Mouse (Mus musculus) heart, adult 2 months (tissue): ENCODE measurements around the gene Olfr1506. TPM values are rescaled to one million over a fixed set of nuclear protein-coding genes. Genes with fewer than 3 reads are reported as not detected.
"Not testable (repeated sequence)": the region's sequence is repeated elsewhere in the genome, so short reads cannot be mapped to it uniquely, and the experiment has no call there.

ENCODE experiments used
- DNase-seq, 2 experiments: peaks; one replicate each; pipeline ENCODE4 v3.0.0; 2021
- H3K27ac ChIP-seq: fragments of 200-600 bp; 2 replicates; pipeline ENCODE4 v1.8.1; 2022
- H3K27me3 ChIP-seq: fragments of 200-500 bp; 2 replicates; pipeline ENCODE4 v1.6.1; 2012; ENCODE audit warnings: mild to moderate bottlenecking, low read length, inconsistent platforms, mixed read lengths; ENCODE audit not compliant: control insufficient read depth, insufficient read depth
- H3K36me3 ChIP-seq: fragments of 200-500 bp; 2 replicates; pipeline ENCODE4 v1.6.1; 2012; ENCODE audit warnings: low read length, inconsistent platforms; ENCODE audit not compliant: control insufficient read depth, insufficient read depth
- H3K4me1 ChIP-seq: fragments of 200-500 bp; 2 replicates; pipeline ENCODE4 v1.6.1; 2011; ENCODE audit warnings: low read length; ENCODE audit not compliant: control insufficient read depth, insufficient read depth
- H3K4me3 ChIP-seq: fragments of 200-600 bp; 2 replicates; pipeline ENCODE4 v1.8.1; 2022
- H3K79me2 ChIP-seq: fragments of 200-500 bp; replicated peaks from 2 replicates; pipeline ENCODE4 v1.6.1; 2012; ENCODE audit warnings: mild to moderate bottlenecking, inconsistent platforms, low read length, moderate library complexity, mixed read lengths; ENCODE audit not compliant: control insufficient read depth, insufficient read depth
- H3K9ac ChIP-seq: fragments of 200-500 bp; 2 replicates; pipeline ENCODE4 v1.6.1; 2012; ENCODE audit warnings: low read depth, mild to moderate bottlenecking, control low read depth, inconsistent platforms, low read length, mixed read lengths
- CTCF ChIP-seq: fragments of 200-600 bp; IDR thresholded peaks from 2 replicates; pipeline ENCODE4 v1.8.1; 2022; ENCODE audit warnings: antibody characterized with exemption, mild to moderate bottlenecking, moderate library complexity
- POLR2A ChIP-seq: fragments of 200-500 bp; IDR thresholded peaks from 2 replicates; pipeline ENCODE4 v1.6.1; 2011; ENCODE audit warnings: mild to moderate bottlenecking, low read depth, low read length, control low read depth; ENCODE audit not compliant: insufficient read depth
- WGBS: fragments of 180-500 bp; shearing (Covaris S2); methylation state at CpG from one replicate; pipeline ENCODE4 v1.1.7; 2018; 5-methylcytosine and 5-hydroxymethylcytosine counted together
- intact Hi-C: fragments of 180-260 bp; cut with DNase I; formaldehyde crosslinking; loops from one replicate; pipeline ENCODE4 v1.15.1; 2025
- long read RNA-seq: library from polyadenylated mRNA; stranded (forward); transcript quantifications from one replicate; pipeline ENCODE4 v2.0.0, GENCODE M21; 2021
- polyA plus RNA-seq: library from polyadenylated mRNA; depleted of rRNA; stranded (reverse); fragments of >200 nt; gene quantifications from 2 replicates; pipeline ENCODE4 v1.2.3, GENCODE M21; 2012; rRNA removed
- total RNA-seq, 2 experiments: library from RNA; stranded (reverse); gene quantifications; 2 replicates each; pipeline ENCODE4 v1.2.3; 2021

The Olfr1506 gene
- not detected for total RNA-seq
- not detected in 2 replicates for polyA plus RNA-seq
- long read RNA-seq: 0 reads

- H3K4me3 ChIP-seq, H3K27ac ChIP-seq, DNase-seq, H3K4me1 ChIP-seq, H3K9ac ChIP-seq, H3K79me2 ChIP-seq, H3K36me3 ChIP-seq, H3K27me3 ChIP-seq, intact Hi-C loops: not testable (repeated sequence)
- no CpG with 5 or more reads among the region's 6 CpGs for WGBS
These were observed at the start of gene Olfr1506 for GRCm38 (mm10) chr2:90224393-90224792. TSS of gene Olfr1506 (minus strand) at chr2:90224493.

DNA sequence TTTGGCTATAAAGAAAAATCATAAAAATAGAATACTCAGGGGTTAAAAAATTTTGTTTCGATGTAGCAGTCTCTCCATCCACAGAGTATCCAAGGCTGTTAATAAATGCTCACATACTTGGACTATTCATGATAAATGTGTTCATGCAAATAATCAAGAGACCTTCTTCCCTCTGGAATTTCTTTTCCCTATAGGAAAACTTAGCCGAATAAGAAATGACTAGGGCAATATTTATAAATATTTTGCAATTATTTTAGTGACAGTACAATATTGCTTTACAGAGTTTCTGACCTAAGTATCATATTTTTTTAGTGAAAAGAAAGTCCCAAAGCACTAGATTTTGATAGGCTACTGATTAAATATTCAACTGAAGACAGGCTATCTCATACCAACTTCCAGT lies 46.6 kb upstream of the Olfr1506 start, which contains the start of gene Olfr1271:
Olfr1271 (minus strand) TSS at position 101 of the 400 bp plus-strand sequence.
- 73% methylated on average over 2 of the region's 2 CpGs for WGBS

GRCm38 (mm10) chr2:90257492-90257891 lies 33.2 kb upstream of the Olfr1506 start, which contains the start of gene Olfr142:
TSS of gene Olfr142 (minus strand) at chr2:90257592.
- TF ChIP-seq POLR2A (no peak), CTCF (no peak)
- DNase-seq: no peak
- intact Hi-C loops: no loop called here
- no peaks in the 10 kb centered on the region for H3K4me1 ChIP-seq
- no peak within 1 kb of the TSS for H3K27ac ChIP-seq
- no peak within 1 kb of the TSS for H3K4me3 ChIP-seq
- H3K79me2 ChIP-seq: no peaks in the 10 kb centered on the region
- 82% methylated on average over 4 of the region's 4 CpGs for WGBS
- H3K27me3 ChIP-seq: no peaks in the 10 kb centered on the region
- no peak within 1 kb of the TSS for H3K9ac ChIP-seq
- H3K36me3 ChIP-seq: no peaks in the 10 kb centered on the region

More for the DNA sequence above, 46.6 kb upstream of the Olfr1506 start, which contains the start of gene Olfr1271:
- no peak within 1 kb of the TSS for H3K27ac ChIP-seq
- no peak within 1 kb of the TSS for H3K9ac ChIP-seq
- H3K79me2 ChIP-seq: no peaks in the 10 kb centered on the region
- H3K4me3 ChIP-seq: no peak within 1 kb of the TSS
- H3K36me3 ChIP-seq: no peaks in the 10 kb centered on the region
- no peak for TF ChIP-seq POLR2A
- no peak for DNase-seq
- intact Hi-C loops: no loop called here
- no peaks in the 10 kb centered on the region for H3K4me1 ChIP-seq
- no peaks in the 10 kb centered on the region for H3K27me3 ChIP-seq

DNA sequence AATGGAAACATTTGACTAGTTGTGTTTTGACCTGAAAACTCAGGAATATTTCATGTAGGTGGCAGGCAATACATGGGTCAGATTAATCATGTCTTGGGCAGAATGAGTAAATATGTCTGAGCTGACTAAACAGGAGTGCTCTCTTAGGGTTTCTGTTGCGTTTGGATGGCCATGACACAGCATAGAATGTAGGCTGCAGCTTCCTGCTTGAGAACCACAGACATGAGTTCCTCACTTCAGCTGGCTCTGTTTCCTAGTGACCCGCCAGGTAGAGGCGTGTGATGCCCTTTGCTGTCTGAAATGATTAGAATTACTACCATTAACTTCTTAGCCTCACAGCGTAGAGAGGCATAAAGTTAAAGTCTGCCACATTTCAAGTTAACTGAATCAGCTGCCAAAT lies 24.7 kb downstream of the Olfr1506 start:
- H3K4me1 ChIP-seq, H3K36me3 ChIP-seq, H3K27ac ChIP-seq, DNase-seq, H3K79me2 ChIP-seq, H3K9ac ChIP-seq, H3K4me3 ChIP-seq, intact Hi-C loops, H3K27me3 ChIP-seq: not testable (repeated sequence)
- no CpG with 5 or more reads among the region's 4 CpGs for WGBS

DNA sequence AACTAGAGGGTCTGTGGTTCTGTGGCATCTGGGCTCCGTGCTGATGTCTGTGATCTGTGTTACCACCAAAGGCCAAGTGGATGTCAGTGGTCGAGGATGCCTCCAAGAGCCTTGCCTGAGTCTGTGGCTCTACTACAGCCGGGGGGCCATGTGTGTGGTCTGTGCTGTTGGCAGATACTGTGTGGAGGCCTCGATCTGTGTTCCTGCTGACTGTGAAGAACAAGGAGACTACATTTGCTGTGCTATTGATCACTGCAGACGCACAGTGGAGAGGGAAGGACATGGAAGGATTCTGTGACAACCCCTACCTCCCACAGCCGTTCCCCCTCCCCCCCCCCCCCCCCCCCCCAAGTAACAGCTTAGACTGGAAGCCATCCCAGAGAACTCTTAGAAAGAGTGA lies 29.0 kb downstream of the Olfr1506 start:
- H3K36me3 ChIP-seq, H3K79me2 ChIP-seq, H3K27me3 ChIP-seq, DNase-seq, H3K4me3 ChIP-seq, H3K27ac ChIP-seq, intact Hi-C loops, H3K4me1 ChIP-seq, H3K9ac ChIP-seq: not testable (repeated sequence)
- no CpG with 5 or more reads among the region's 6 CpGs for WGBS

GRCm38 (mm10) chr2:90194750-90195149 lies 29.5 kb downstream of the Olfr1506 start:
- H3K27me3 ChIP-seq, H3K27ac ChIP-seq, H3K4me1 ChIP-seq, H3K36me3 ChIP-seq, H3K9ac ChIP-seq, intact Hi-C loops, H3K4me3 ChIP-seq, H3K79me2 ChIP-seq, DNase-seq: not testable (repeated sequence)
- WGBS: no CpG with 5 or more reads among the region's 3 CpGs

DNA sequence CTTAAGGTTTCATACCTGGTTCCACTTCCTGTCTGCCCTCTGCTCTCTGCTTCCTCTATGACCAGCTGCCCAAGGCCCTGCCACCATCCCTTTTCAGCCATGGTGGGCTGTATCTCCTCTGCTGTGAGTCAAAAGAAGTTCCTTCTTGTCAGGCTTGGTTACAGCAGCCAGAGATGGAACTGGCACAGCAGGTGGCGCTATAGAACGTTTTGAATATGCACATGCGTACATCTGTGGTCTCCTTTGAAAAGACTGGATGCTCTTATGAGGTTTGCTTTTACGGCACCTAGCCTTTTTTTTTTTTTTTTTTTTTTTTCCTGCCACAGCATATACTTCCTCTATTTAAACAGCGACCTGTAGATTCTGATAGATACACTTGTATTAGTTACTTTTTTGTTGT lies 37.2 kb downstream of the Olfr1506 start:
- no CpG with 5 or more reads among the region's 5 CpGs for WGBS
- intact Hi-C loops, H3K27ac ChIP-seq, H3K79me2 ChIP-seq, DNase-seq, H3K36me3 ChIP-seq, H3K4me1 ChIP-seq, H3K4me3 ChIP-seq, H3K9ac ChIP-seq, H3K27me3 ChIP-seq: not testable (repeated sequence)

DNA sequence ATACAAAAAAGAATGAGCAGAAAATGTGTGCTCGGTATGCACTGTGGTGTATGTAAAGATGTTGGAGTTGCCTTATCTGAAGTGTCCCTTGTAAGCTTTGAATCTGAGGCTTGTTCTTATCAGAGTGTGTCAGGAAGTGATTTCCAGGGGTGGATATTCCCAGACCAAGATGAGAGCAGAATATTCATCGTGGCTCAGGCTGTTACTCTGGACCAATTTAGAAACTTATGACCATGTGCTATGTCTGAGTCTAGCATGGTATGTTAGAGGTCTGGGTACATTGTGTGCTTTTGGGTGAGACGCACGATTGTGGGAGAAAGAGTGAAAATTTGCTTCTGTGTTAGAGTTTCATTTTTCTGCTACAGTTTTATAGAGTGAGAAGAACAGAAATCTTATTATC lies 38.2 kb downstream of the Olfr1506 start:
- H3K27ac ChIP-seq, intact Hi-C loops, H3K36me3 ChIP-seq, H3K4me1 ChIP-seq, H3K9ac ChIP-seq, H3K27me3 ChIP-seq, H3K79me2 ChIP-seq, H3K4me3 ChIP-seq, DNase-seq: not testable (repeated sequence)
- WGBS: no CpG with 5 or more reads among the region's 4 CpGs
